Mouse (Mus musculus) midbrain, postnatal 0 days (tissue): ENCODE measurements around the gene Gm10203. TPM values are rescaled to one million over a fixed set of nuclear protein-coding genes. Genes with fewer than 3 reads are reported as not detected.

Experiments used
- ATAC-seq: fragments of 200-750 bp; cut with Nextera tagmentation; 2 replicates; pipeline ENCODE4 v1.8.0; 2017; ENCODE audit warnings: moderate number of reproducible peaks, mild to moderate bottlenecking, moderate TSS enrichment, moderate library complexity; ENCODE audit not compliant: low FRiP score
- DNase-seq: peaks from one replicate; pipeline ENCODE4 v3.0.0-alpha.2; 2015; ENCODE audit warnings: low spot score
- H3K27ac ChIP-seq: fragments of 300-500 bp; sonication (generic); 2 replicates; pipeline ENCODE4 v1.5.1; 2014; ENCODE audit warnings: low read depth, mild to moderate bottlenecking, low read length, mixed read lengths
- H3K27me3 ChIP-seq: fragments of 300-500 bp; sonication (generic); 2 replicates; pipeline ENCODE4 v1.6.1; 2014; ENCODE audit warnings: low read length, control low read depth, mixed read lengths; ENCODE audit not compliant: insufficient read depth
- H3K36me3 ChIP-seq: fragments of 300-500 bp; sonication (generic); 2 replicates; pipeline ENCODE4 v1.6.1; 2014; ENCODE audit warnings: low read length, control low read depth, mixed read lengths; ENCODE audit not compliant: insufficient read depth
- H3K4me1 ChIP-seq: fragments of 300-500 bp; sonication (generic); 2 replicates; pipeline ENCODE4 v1.6.1; 2014; ENCODE audit warnings: mild to moderate bottlenecking, control low read depth, antibody characterized with exemption, low read length, mixed read lengths; ENCODE audit not compliant: insufficient read depth
- H3K4me2 ChIP-seq: fragments of 300-500 bp; sonication (generic); 2 replicates; pipeline ENCODE4 v1.6.1; 2014; ENCODE audit warnings: low read depth, mild to moderate bottlenecking, low read length, mixed read lengths; ENCODE audit not compliant: poor library complexity, severe bottlenecking
- H3K4me3 ChIP-seq: fragments of 300-500 bp; sonication (generic); 2 replicates; pipeline ENCODE4 v1.5.1; 2014; ENCODE audit warnings: low read depth, mild to moderate bottlenecking, low read length, moderate library complexity
- H3K9ac ChIP-seq: fragments of 300-500 bp; sonication (generic); replicated peaks from 2 replicates; pipeline ENCODE4 v1.6.1; 2014; ENCODE audit warnings: mild to moderate bottlenecking, low read length, moderate library complexity, mixed read lengths; ENCODE audit not compliant: poor library complexity, severe bottlenecking
- H3K9me3 ChIP-seq: fragments of 300-500 bp; sonication (generic); 2 replicates; pipeline ENCODE4 v1.6.1; 2016; ENCODE audit warnings: low read length, control low read depth
- CTCF ChIP-seq: IDR thresholded peaks from 2 replicates; pipeline ENCODE4 v1.5.1; 2016; ENCODE audit warnings: antibody characterized with exemption, mild to moderate bottlenecking
- WGBS: fragments of 180-500 bp; shearing (Covaris S2); extraction: QIAGEN DNeasy Blood & Tissue Kit; methylation state at CpG from one replicate; pipeline ENCODE4 v1.1.7; 2014; 5-methylcytosine and 5-hydroxymethylcytosine counted together
- polyA plus RNA-seq: library from polyadenylated mRNA; unstranded; fragments of >200 nt; fragmentation: Nextera tagmentation; extraction: Ambion mirVana; gene quantifications from 2 replicates; pipeline ENCODE4 v1.2.1, GENCODE M21; 2015
- total RNA-seq: library from RNA; depleted of rRNA; stranded (reverse); fragments of >200 nt; gene quantifications from 2 replicates; pipeline ENCODE4 v1.2.3, GENCODE M21; 2014

Gm10203 gene
- total and polyA plus RNA-seq, 2 experiments from 2014 or later: not detected

GRCm38 (mm10) chr6:149123042-149123441 is 6.9 kb upstream of the Gm10203 start:
- 92% methylated on average over 3 of the region's 3 CpGs for WGBS

GRCm38 (mm10) chr6:149126675-149127074 is 3.3 kb upstream of the Gm10203 start:
- WGBS: 71% methylated on average over 4 of the region's 4 CpGs
- Histone ChIP-seq H3K9me3 (no peaks in the 10 kb centered on the region), H3K4me3 (no peak overlapping the region), H3K9ac (no peak overlapping the region), H3K4me1 (no peaks in the 10 kb centered on the region), H3K27ac (no peak overlapping the region), H3K4me2 (no peak overlapping the region), H3K36me3 (no peaks in the 10 kb centered on the region), H3K27me3 (no peaks in the 10 kb centered on the region)
- ATAC-seq: no peak
- TF ChIP-seq CTCF: peak; percentile 55
- peak; percentile 24 for DNase-seq

More at GRCm38 (mm10) chr6:149123042-149123441, 6.9 kb upstream of the Gm10203 start:
- H3K9me3 ChIP-seq: no peaks in the 10 kb centered on the region
- ATAC-seq (no peak), DNase-seq (no peak)
- TF ChIP-seq CTCF: no peak
- no peak overlapping the region for H3K4me2 ChIP-seq
- no peaks in the 10 kb centered on the region for H3K27me3 ChIP-seq
- no peaks in the 10 kb centered on the region for H3K4me1 ChIP-seq
- no peak overlapping the region for H3K4me3 ChIP-seq
- no peaks in the 10 kb centered on the region for H3K36me3 ChIP-seq
- H3K9ac ChIP-seq: no peak overlapping the region
- H3K27ac ChIP-seq: no peak overlapping the region

- DNase-seq: no peak
- no peak for TF ChIP-seq CTCF
- ATAC-seq: no peak
- Histone ChIP-seq H3K4me1 (no peaks in the 10 kb centered on the region), H3K4me2 (no peak overlapping the region), H3K9me3 (no peaks in the 10 kb centered on the region), H3K27me3 (no peaks in the 10 kb centered on the region), H3K4me3 (no peak overlapping the region), H3K9ac (no peak overlapping the region), H3K27ac (no peak overlapping the region), H3K36me3 (no peaks in the 10 kb centered on the region)
- WGBS: 13% methylated on average over 3 of the region's 3 CpGs
These were observed 1.1 kb downstream of the Gm10203 start for GRCm38 (mm10) chr6:149131111-149131510.

- TF ChIP-seq CTCF: peak; percentile 76
- WGBS: 34% methylated on average over 5 of the region's 5 CpGs
- no peak overlapping the region for H3K4me3 ChIP-seq
- H3K36me3 ChIP-seq: no peaks in the 10 kb centered on the region
- H3K4me1 ChIP-seq: no peaks in the 10 kb centered on the region
- no peaks in the 10 kb centered on the region for H3K27me3 ChIP-seq
- H3K4me2 ChIP-seq: no peak overlapping the region
- ATAC-seq (no peak), DNase-seq (peak; percentile 81)
- no peaks in the 10 kb centered on the region for H3K9me3 ChIP-seq
- no peak overlapping the region for H3K9ac ChIP-seq
- no peak overlapping the region for H3K27ac ChIP-seq
These were observed 2.5 kb downstream of the Gm10203 start for GRCm38 (mm10) chr6:149132311-149133077.

GRCm38 (mm10) chr6:149134391-149135150 is 4.6 kb downstream of the Gm10203 start:
- no peaks in the 10 kb centered on the region for H3K4me1 ChIP-seq
- ATAC-seq (no peak), DNase-seq (no peak)
- TF ChIP-seq CTCF: no peak
- H3K4me2 ChIP-seq: no peak overlapping the region
- no peak overlapping the region for H3K27ac ChIP-seq
- H3K36me3 ChIP-seq: no peaks in the 10 kb centered on the region
- H3K9ac ChIP-seq: no peak overlapping the region
- H3K27me3 ChIP-seq: no peaks in the 10 kb centered on the region
- no peaks in the 10 kb centered on the region for H3K9me3 ChIP-seq
- no peak overlapping the region for H3K4me3 ChIP-seq
- 34% methylated on average over 5 of the region's 5 CpGs for WGBS

- Histone ChIP-seq H3K27me3 (no peaks in the 10 kb centered on the region), H3K27ac (no peak overlapping the region), H3K9ac (no peak overlapping the region), H3K36me3 (no peaks in the 10 kb centered on the region), H3K9me3 (no peaks in the 10 kb centered on the region), H3K4me3 (no peak overlapping the region), H3K4me1 (no peaks in the 10 kb centered on the region), H3K4me2 (no peak overlapping the region)
- ATAC-seq (no peak), DNase-seq (no peak)
- WGBS: 82% methylated on average over 6 of the region's 6 CpGs
- no peak for TF ChIP-seq CTCF
These were observed 5.7 kb downstream of the Gm10203 start for GRCm38 (mm10) chr6:149135631-149136030.
